Mouse (Mus musculus): ENCODE data around the gene Med23.
A peak's percentile ranks its signal among the peaks of the same experiment; 100 is the strongest.

The Med23 gene

GRCm38 (mm10) chr10:24886008-24886407 is 16.2 kb downstream of the Med23 start:
- DNase-seq: peak; percentile 55

GRCm38 (mm10) chr10:24888343-24888742 is 18.6 kb downstream of the Med23 start:
- no peak for DNase-seq

DNA sequence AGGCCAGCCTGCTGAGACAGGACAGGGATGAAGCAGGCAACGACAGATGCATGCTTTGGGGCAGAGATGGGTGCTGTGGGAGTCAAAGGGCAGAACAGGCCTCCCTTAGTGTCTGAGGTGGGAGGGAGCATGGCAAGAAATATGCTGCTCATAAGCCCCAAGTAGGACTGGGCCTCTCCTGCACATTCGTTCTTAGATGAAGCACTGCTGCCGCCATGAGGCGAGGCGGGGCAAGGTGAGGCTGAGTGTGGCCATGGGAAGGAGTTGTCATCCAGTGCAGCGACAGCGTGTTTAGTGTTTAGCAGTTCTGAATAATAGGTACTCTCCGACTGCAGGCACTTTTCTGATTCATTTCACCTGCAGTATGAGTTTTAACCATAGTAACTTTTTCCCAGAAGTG is 26.1 kb downstream of the Med23 start:
- DNase-seq: peak; percentile 73

- DNase-seq: no peak
Measured at GRCm38 (mm10) chr10:24905627-24906026, 35.8 kb downstream of the Med23 start.

GRCm38 (mm10) chr10:24911199-24911598 is 41.4 kb downstream of the Med23 start:
- DNase-seq: no peak

DNA sequence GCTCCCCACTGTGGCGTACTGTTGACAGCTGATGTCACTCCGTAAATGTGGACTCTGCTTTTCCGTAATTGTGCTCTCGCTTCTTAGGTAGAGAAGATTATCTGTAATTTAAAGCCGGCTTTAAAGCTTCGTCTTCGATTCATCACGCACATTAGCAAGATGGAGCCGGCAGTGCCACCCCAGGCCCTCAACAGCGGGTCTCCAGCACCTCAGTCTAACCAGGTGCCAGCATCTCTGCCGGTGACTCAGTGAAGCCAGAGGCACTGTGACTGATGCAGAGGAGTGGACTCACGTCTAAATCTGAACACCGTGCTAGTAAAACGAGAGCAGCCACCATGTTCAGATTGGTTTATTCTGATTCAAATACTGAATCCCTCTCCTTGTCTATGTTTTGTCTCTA is 42.8 kb downstream of the Med23 start:
- DNase-seq: no peak

- no peak for DNase-seq
Measured at GRCm38 (mm10) chr10:24915486-24915885, 45.7 kb downstream of the Med23 start.

- no peak for DNase-seq
Measured at GRCm38 (mm10) chr10:24922977-24923376, 53.2 kb downstream of the Med23 start.

GRCm38 (mm10) chr10:24924296-24924695 is 54.5 kb downstream of the Med23 start:
- no peak for DNase-seq

DNA sequence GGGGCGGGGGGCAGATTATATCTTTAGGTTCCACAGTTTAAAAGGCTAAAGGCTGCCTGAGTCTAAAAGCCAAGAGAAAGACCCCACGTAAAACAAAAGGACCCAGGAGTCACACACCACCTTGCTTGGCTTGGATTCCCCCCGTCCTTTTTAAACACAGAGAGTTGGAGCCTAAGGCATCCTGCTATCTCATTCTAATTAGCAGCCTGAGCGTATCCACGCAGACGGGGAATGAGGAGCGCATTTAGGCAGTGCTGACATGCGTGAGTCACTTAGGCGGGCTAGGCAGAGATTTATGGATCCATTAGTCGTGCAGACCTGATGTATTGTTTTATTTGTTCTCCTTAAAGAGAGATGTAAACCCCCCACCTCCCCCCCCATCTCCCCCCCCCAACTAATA is 56.6 kb downstream of the Med23 start:
- DNase-seq: no peak

DNA sequence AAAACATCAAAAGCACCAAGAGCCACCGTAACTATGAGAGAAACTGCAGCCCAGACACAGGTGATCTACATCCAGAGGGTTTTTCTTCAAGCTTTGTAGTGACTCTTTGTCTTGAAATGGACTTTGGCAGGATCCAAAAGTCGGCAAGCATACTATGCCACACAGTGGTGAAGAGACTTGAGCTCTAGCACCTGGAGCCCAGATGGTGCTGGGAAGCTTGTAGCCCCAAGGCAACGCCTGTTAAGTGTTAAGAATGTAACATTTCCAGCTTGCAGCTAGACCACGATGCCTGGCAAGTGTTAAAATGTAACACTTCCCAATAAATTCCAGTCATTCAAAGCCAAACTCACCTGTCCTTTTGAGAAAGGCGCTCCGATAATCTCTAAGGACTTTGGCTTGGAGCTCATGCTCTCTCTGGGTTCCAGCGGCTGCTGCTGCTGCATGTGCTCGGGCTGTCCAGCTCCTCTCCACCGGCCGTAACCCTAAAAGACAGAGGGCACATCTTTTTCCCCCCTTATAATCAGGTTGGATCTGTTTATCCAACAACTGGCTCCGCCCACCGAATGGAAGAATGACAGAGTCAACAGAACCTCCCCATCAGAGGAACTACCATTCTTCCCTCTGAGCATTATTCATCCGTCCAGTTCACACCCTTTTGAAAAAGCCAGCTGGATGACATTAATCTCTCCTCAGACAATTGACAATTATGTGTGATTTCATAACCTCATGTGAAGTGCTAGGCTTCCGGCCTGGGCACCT is 57.4 kb downstream of the Med23 start, which contains the start of gene Arg1:
TSS of gene Arg1 (minus strand) at position 523 of the 759 bp plus-strand sequence.
- no peak for DNase-seq

GRCm38 (mm10) chr10:24928072-24928471 is 58.3 kb downstream of the Med23 start:
- peak; percentile 18 for DNase-seq

DNA sequence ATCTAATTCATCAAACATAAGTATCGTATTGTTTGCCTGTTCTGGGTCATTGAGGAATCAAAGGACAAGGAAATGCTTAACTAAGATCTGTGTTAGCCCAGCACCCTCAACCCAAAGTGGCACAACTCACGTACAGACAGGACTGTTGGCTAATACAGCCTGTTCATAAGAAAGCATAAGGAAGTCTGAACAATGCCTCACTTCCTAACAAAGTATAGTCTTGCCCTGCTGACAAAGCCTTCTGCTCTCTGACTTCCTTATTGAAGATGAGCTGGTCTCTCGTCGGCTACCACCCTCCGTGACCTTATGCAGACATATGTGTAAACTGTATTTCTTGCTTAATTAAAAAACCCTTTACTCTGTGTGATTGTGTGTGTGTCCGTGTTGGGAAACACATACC is 60.4 kb downstream of the Med23 start:
- no peak for DNase-seq

- DNase-seq: no peak
Measured at GRCm38 (mm10) chr10:24947871-24948270, 78.1 kb downstream of the Med23 start.

DNA sequence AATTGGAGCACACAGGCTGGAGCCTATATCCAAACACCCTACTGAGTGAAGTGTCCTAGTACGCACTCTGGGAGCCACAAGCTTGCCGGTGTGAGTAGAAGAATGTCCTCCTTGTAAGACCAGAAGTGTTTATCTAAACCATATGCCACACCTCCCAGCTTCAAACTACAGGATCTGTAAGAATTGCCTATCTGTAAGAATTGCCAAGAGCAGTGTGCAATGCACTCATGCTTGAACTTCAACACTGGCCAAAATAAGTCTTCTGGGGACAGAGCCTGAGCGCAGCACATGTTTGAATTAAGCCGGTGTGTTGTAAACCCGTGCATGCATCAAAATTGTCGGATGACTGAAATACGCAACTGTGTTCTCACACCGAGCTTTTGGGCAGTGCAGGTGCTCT is 78.5 kb downstream of the Med23 start:
- DNase-seq: no peak

GRCm38 (mm10) chr10:24950223-24950622 is 80.4 kb downstream of the Med23 start:
- no peak for DNase-seq

GRCm38 (mm10) chr10:24951575-24951974 is 81.8 kb downstream of the Med23 start:
- DNase-seq: no peak

DNA sequence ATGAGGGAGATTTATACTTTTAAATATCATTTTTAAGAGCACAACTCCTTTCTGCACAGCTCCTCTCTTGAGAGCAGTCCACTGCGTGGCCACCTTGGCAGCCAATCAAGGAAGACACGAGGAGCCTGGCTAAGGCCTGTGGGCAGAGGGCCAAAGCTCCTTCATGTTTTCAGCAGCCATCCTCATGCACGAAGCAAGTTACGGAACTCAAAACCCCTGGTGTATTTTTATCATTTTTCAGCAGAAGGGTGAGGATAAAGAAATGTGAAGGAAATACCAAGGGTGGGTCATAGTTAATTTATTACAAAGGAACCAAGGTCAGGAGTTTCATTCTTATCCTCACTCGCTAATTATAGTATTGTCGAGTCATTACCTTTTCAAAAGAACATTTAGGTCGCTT is 82.8 kb downstream of the Med23 start:
- DNase-seq: no peak

DNA sequence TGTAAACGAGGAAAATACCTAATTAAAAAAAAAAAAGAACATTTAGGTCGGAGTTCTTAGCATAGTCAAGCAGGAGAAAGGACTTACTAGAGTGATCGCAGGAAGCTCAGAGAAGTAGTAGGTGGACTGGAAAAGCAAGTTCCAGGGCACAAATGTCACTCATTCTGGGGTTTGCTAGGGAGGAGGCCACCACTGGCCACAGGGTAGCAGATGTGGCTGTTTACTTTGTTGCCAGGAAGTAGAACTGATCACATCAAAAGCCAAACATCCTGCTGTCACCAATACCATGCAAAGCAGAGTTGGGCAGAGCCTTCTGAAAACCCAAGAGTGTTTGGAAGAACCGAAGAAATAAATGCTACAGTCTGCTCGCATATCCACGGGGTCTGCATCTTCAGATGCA is 84.1 kb downstream of the Med23 start:
- no peak for DNase-seq

DNA sequence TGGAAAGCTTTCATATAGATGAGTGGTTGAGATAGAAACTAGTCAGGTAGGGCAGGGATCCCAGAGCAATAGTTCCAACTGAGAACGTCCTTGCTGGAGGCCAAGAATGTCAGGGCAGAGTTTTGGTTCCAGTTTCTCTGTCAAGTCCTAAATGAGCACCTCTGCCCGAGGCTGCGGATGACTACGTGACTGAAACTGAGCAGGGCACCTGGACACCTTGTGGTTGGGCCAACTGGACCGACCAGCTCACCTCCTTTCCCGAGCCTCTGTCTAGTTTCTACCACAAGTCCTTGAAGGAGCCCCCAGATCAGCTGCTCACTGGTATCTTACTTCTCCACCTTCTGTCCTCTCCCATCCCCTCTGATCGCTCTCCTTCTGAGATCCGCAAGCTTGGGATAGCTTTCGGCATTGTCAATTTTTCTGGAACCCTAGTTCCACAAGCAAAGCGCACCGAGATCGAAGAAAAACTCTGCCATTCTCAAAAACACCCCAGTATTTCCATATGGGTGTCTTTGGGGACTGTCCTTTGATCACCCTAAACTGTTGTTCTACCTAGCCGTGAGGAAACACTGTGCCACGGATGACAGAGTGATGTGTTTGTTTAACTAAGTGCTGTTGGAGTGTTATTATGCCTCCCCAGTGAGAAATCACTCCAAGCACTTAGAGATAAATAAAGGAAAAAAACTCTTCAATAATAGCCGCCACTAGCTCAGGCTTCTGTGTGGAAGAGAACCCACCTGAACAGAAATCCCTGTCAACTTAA is 88.7 kb downstream of the Med23 start:
- DNase-seq: no peak

DNA sequence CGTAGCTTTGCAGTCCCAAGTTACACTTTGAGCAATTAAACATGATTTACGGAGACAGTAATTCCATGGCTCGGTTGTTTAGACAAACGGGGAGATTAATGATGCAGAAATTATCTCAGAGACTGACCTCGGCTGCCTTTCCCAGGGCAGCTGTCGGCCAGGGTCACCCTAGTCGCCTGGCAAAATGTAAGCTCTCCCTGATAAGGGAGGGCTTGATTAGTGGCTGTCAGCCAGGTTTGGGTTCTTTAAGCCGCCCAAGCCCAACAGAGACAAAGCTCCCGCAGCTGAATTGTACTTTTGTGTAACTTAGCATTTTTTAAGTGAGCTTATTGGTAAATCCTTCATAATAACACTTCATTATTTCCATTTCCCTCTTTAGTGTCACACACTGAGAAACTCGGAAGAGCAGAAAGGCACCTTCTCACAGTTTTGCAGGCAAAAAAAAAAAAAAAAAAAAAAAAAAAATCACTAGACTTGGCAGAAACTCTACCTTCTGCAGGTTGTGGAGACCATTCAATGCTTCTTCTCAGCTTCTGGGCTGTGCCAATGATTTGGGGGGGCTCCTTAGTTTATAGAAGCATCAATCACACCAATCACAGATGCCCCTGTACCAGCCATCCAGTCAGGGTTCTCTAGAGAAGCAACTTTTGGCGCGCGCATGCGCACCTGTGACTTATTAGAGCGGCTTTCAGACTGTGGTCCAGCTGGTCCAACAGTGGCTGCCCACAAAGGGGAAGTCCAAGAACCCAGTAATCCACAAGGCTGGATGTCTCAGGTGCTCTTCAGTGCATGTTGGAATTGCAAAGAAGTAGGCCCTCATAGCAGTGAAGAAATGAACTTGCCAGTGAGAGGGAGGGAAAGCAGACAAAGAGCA is 89.5 kb downstream of the Med23 start:
- DNase-seq: no peak

- DNase-seq: no peak
Measured at GRCm38 (mm10) chr10:24961112-24961511, 91.3 kb downstream of the Med23 start.

GRCm38 (mm10) chr10:24961889-24962288 is 92.1 kb downstream of the Med23 start:
- DNase-seq: no peak
